Mouse (Mus musculus) cerebellum, adult 2 months (tissue): ENCODE measurements around the gene Ofd1. TPM values are rescaled to one million over a fixed set of nuclear protein-coding genes. Genes with fewer than 3 reads are reported as not detected.

Experiments used
- DNase-seq, 2 experiments: peaks; one replicate each; pipeline ENCODE4 v3.0.0; 2021
- H3K27ac ChIP-seq: fragments of 200-500 bp; 2 replicates; pipeline ENCODE4 v1.5.1; 2012; ENCODE audit warnings: low read length, control low read depth, inconsistent platforms; ENCODE audit not compliant: insufficient read depth
- H3K27me3 ChIP-seq: fragments of 200-500 bp; 2 replicates; pipeline ENCODE4 v1.6.1; 2012; ENCODE audit warnings: inconsistent platforms, mild to moderate bottlenecking, low read length, moderate library complexity; ENCODE audit not compliant: control insufficient read depth, insufficient read depth
- H3K4me1 ChIP-seq: fragments of 200-500 bp; 2 replicates; pipeline ENCODE4 v1.6.1; 2011; ENCODE audit warnings: low read length; ENCODE audit not compliant: control insufficient read depth, insufficient read depth
- H3K4me3 ChIP-seq: fragments of 200-500 bp; replicated peaks from 2 replicates; pipeline ENCODE3; 2011; ENCODE audit warnings: mild to moderate bottlenecking, low read depth, low read length, control low read depth; ENCODE audit not compliant: insufficient read depth
- CTCF ChIP-seq: fragments of 200-500 bp; IDR thresholded peaks from 2 replicates; pipeline ENCODE4 v1.5.1; 2011; ENCODE audit warnings: low read depth, mild to moderate bottlenecking, control low read depth, low read length, moderate library complexity, borderline replicate concordance; ENCODE audit not compliant: insufficient read depth
- POLR2A ChIP-seq: fragments of 200-500 bp; IDR thresholded peaks from 2 replicates; pipeline ENCODE4 v1.6.1; 2011; ENCODE audit warnings: low read length, control low read depth, borderline replicate concordance; ENCODE audit not compliant: insufficient read depth
- WGBS: fragments of 180-500 bp; shearing (Covaris S2); methylation state at CpG from one replicate; pipeline ENCODE4 v1.1.7; 2018; 5-methylcytosine and 5-hydroxymethylcytosine counted together
- polyA plus RNA-seq: library from polyadenylated mRNA; depleted of rRNA; stranded (reverse); fragments of >200 nt; gene quantifications from 2 replicates; pipeline ENCODE4 v1.2.3, GENCODE M21; 2012; rRNA removed

Gene Ofd1
- polyA plus RNA-seq, 1 experiment = 5.8 TPM

DNA sequence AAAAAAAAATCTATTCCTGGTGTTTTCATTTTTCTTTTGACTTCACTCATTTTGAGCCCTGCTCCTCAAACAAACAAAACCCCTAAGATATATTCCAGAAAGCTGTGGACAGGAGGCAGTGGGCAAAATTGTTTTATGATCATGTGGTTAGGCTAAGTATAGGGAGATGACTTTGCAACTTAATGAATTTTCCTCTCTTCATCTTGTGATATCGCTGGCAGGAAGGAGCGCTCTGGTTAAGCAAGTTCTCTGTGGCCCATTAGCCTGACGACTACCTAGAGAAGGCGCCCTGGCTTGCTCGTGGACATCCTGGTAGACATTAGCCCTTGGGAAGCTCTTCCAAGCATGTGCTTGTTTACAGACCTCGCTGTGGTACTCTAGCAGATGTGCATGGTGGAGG, 98.7 kb downstream of the Ofd1 start:
- Histone ChIP-seq H3K27ac (no peak overlapping the region), H3K4me1 (peaks cover 15% of the 10 kb centered on the region), H3K4me3 (no peak overlapping the region), H3K27me3 (no peaks in the 10 kb centered on the region)
- DNase-seq = no peak
- TF ChIP-seq CTCF (no peak), POLR2A (no peak)
- WGBS = 68% methylated on average over 6 of the region's 6 CpGs

Other genes starting within 250 kb of the Ofd1 start
- 495 and 538 TPM in 2 replicates for gene Gpm6b, start 201.8 kb downstream of the Ofd1 start, polyA plus RNA-seq
- 54.0 and 55.5 TPM in 2 replicates for gene Trappc2, start 130 bp downstream of the Ofd1 start, polyA plus RNA-seq
- gene Rab9, start 39.2 kb upstream of the Ofd1 start, polyA plus RNA-seq = 33.7 and 37.5 TPM in 2 replicates
- 1.8 and 1.9 TPM in 2 replicates for gene Tceanc, start 77.9 kb upstream of the Ofd1 start, polyA plus RNA-seq
- gene Egfl6, start 145.0 kb upstream of the Ofd1 start, polyA plus RNA-seq = 1.2 and 2.0 TPM in 2 replicates